8 mouse cellular contexts compared by ENCODE assay signal in genomic region chr5:89221658-89222057, GRCm38 (mm10).
DNase-seq lines count a peak whose midpoint lies in the region; ATAC-seq and TF ChIP-seq lines count a peak whose summit lies in the region.
"Had no signal": no experiment of that assay in that cellular context is flagged by ENCODE, and none has a peak within 500 bp of the region (broad histone marks: within the 10 kb centered on the region; RNA-seq: fewer than 3 reads in every experiment).

No protein-coding gene starts in this region.

- H3K4me3 ChIP-seq in ES-Bruce4 (ENCODE audit: low read depth, low read length): no peak overlapping the region
- no peak overlapping the region for H3K4me3 ChIP-seq in hindbrain, embryonic 14.5 days (replicated peaks; ENCODE audit: low read length)
- H3K4me3 ChIP-seq in midbrain, embryonic 11.5 days (ENCODE audit: low read depth, low read length): no peak overlapping the region
- H3K4me3 ChIP-seq: megakaryocyte, embryonic 14.5 days had no signal

- no peaks in the 10 kb centered on the region for H3K36me3 ChIP-seq in ES-Bruce4 (ENCODE audit: control insufficient read depth, insufficient read depth, low read length, poor library complexity, severe bottlenecking)
- no peaks in the 10 kb centered on the region for H3K36me3 ChIP-seq in hindbrain, embryonic 14.5 days (replicated peaks; ENCODE audit: control insufficient read depth, insufficient read depth)
- H3K36me3 ChIP-seq in midbrain, embryonic 11.5 days (ENCODE audit: control insufficient read depth, insufficient read depth, low read length): no peaks in the 10 kb centered on the region

- H3K4me1 ChIP-seq in ES-Bruce4 (ENCODE audit: control insufficient read depth, insufficient read depth, low read length): no peaks in the 10 kb centered on the region
- no peaks in the 10 kb centered on the region for H3K4me1 ChIP-seq in hindbrain, embryonic 14.5 days (replicated peaks; ENCODE audit: control insufficient read depth, insufficient read depth, low read length)
- H3K4me1 ChIP-seq in midbrain, embryonic 11.5 days (ENCODE audit: control insufficient read depth, insufficient read depth, low read length): no peaks in the 10 kb centered on the region
- H3K4me1 ChIP-seq: megakaryocyte, embryonic 14.5 days had no signal

- no peaks in the 10 kb centered on the region for H3K9me3 ChIP-seq in ES-Bruce4 (replicated peaks; ENCODE audit: control insufficient read depth, insufficient read depth, low read length, poor library complexity, severe bottlenecking)
- H3K9me3 ChIP-seq in hindbrain, embryonic 14.5 days (ENCODE audit: control insufficient read depth, low read length): no peaks in the 10 kb centered on the region
- H3K9me3 ChIP-seq in midbrain, embryonic 11.5 days (ENCODE audit: control insufficient read depth, low read length): no peaks in the 10 kb centered on the region

- ATAC-seq in hindbrain, embryonic 14.5 days (ENCODE audit: low FRiP score): peak; percentile 85
- peak; percentile 88 for ATAC-seq in midbrain, embryonic 11.5 days (ENCODE audit: low FRiP score)
- no peak for ATAC-seq in CD4-positive, CD25-positive, alpha-beta regulatory T cell, adult 4 months

- peak; percentile 18 for DNase-seq in layer of hippocampus, adult 11-12 months (ENCODE audit: low spot score)
- no peak for DNase-seq in layer of hippocampus, postnatal 25 days (ENCODE audit: extremely low spot score in 1 of 2, low spot score in 1 of 2)
- DNase-seq in T-cell, adult 2 months (ENCODE audit: low spot score): peak; percentile 9
- peak; percentile 46 for DNase-seq in hindbrain, embryonic 14.5 days (ENCODE audit: low spot score)
- no peak for DNase-seq in midbrain, embryonic 11.5 days (ENCODE audit: low spot score, missing footprints)

- no peaks in the 10 kb centered on the region for H3K27me3 ChIP-seq in ES-Bruce4 (ENCODE audit: control insufficient read depth, insufficient read depth, low read length, poor library complexity, severe bottlenecking)
- no peaks in the 10 kb centered on the region for H3K27me3 ChIP-seq in hindbrain, embryonic 14.5 days (ENCODE audit: control insufficient read depth, insufficient read depth, low read length)
- no peaks in the 10 kb centered on the region for H3K27me3 ChIP-seq in midbrain, embryonic 11.5 days (ENCODE audit: control insufficient read depth, insufficient read depth, low read length)
- H3K27me3 ChIP-seq: megakaryocyte, embryonic 14.5 days had no signal

- peak; percentile 76 for TF ChIP-seq CTCF in ES-Bruce4 (IDR thresholded peaks at IDR 0.05; ENCODE audit: low read depth, low read length)

- no peak overlapping the region for H3K9ac ChIP-seq in ES-Bruce4 (ENCODE audit: low read depth, poor library complexity, severe bottlenecking)
- H3K9ac ChIP-seq in hindbrain, embryonic 14.5 days: no peak overlapping the region
- H3K9ac ChIP-seq in midbrain, embryonic 11.5 days (ENCODE audit: low read length): no peak overlapping the region

- no peak overlapping the region for H3K27ac ChIP-seq in ES-Bruce4 (ENCODE audit: insufficient read depth, low read length)
- no peak overlapping the region for H3K27ac ChIP-seq in hindbrain, embryonic 14.5 days
- H3K27ac ChIP-seq in midbrain, embryonic 11.5 days (ENCODE audit: low read depth, low read length): no peak overlapping the region

- TF ChIP-seq POLR2A in ES-Bruce4 (IDR thresholded peaks at IDR 0.05; ENCODE audit: insufficient read depth, low read length): no peak

- 48% methylated on average over 1 of the region's 1 CpGs for WGBS in hindbrain, embryonic 14.5 days
- WGBS in midbrain, embryonic 11.5 days: 70% methylated on average over 1 of the region's 1 CpGs

- no peak overlapping the region for H3K4me2 ChIP-seq in hindbrain, embryonic 14.5 days (replicated peaks)
- no peak overlapping the region for H3K4me2 ChIP-seq in midbrain, embryonic 11.5 days

- no peak for TF ChIP-seq EP300 in ES-Bruce4 (IDR thresholded peaks at IDR 0.05; ENCODE audit: insufficient read depth, low read depth, low read length)

Comparison
In these comparisons a context has a peak if more than half of its experiments do, and no peak if none do; other contexts are left out.
1. DNase-seq: peak in layer of hippocampus, adult 11-12 months (single experiment), T-cell, adult 2 months (single experiment) and hindbrain, embryonic 14.5 days (single experiment); none in layer of hippocampus, postnatal 25 days (0 of 2) and midbrain, embryonic 11.5 days (single experiment).